Mouse (Mus musculus) embryonic fibroblast, embryonic 13.5 days (primary cell): ENCODE measurements at regions not wholly inside any gene's neighbourhood (a gene's known extent, or its start where the extent isn't known, plus 50 kb on each side); places are given as distances from the start of the nearest gene placed in this dataset.

ENCODE experiments used
- CTCF ChIP-seq: IDR thresholded peaks from 2 replicates; pipeline ENCODE4 v1.5.1; 2011; ENCODE audit warnings: mild to moderate bottlenecking, control low read depth, low read length, moderate library complexity, borderline replicate concordance; ENCODE audit not compliant: insufficient read depth
- POLR2A ChIP-seq: IDR thresholded peaks from 2 replicates; pipeline ENCODE4 v1.6.1; 2011; ENCODE audit warnings: low read depth, mild to moderate bottlenecking, control low read depth, low read length, moderate library complexity

GRCm38 (mm10) chr3:137517433-137517832 is 104.0 kb upstream of the Ddit4l start:
- TF ChIP-seq CTCF: no peak
- TF ChIP-seq POLR2A: no peak
